Comparison of ENCODE assay signal across 8 mouse cellular contexts in genomic region chr8:71464513-71465500, GRCm38 (mm10). TPM values are rescaled to one million over a fixed set of nuclear protein-coding genes. Genes with fewer than 3 reads are reported as not detected.
DNase-seq lines count a peak whose midpoint lies in the region; ATAC-seq and TF ChIP-seq lines count a peak whose summit lies in the region.

TSS of gene Mrpl34 (plus strand) at chr8:71464959.

- peak; percentile 95 for TF ChIP-seq CTCF in cortical plate, adult 2 months (IDR thresholded peaks at IDR 0.05; ENCODE audit: extremely low read depth, insufficient read depth, low read length)

- H3K27ac ChIP-seq in cortical plate, adult 2 months (ENCODE audit: insufficient read depth, low read length), result peak within 1 kb of the TSS; percentile 43

- ATAC-seq in activated CD4-positive, CD25-positive, alpha-beta regulatory T cell, adult 4 months, result peak; percentile 50

- H3K9me3 ChIP-seq in megakaryocyte, embryonic 14.5 days, result no peaks in the 10 kb centered on the region

- DNase-seq in gastrocnemius, adult 8-10 months (ENCODE audit: low spot score in 2 of 2), result peak; percentile 99
- DNase-seq in hindlimb bud, embryonic 11.5 days (ENCODE audit: extremely low spot score, low read depth, low spot score), result peak; percentile 100
- DNase-seq in left cerebral cortex, adult 8-10 months (ENCODE audit: low spot score in 2 of 2), result peak; percentile 94 to 99
- DNase-seq in right cerebral cortex, postnatal 10 days (ENCODE audit: low spot score in 2 of 2), result peak; percentile 99
- peak; percentile 91 for DNase-seq in urinary bladder, postnatal 25 days (ENCODE audit: low spot score)

- TF ChIP-seq POLR2A in cortical plate, adult 2 months (IDR thresholded peaks at IDR 0.05; ENCODE audit: extremely low read depth, insufficient read depth, low read length), result peak; percentile 72

- H3K27me3 ChIP-seq in megakaryocyte, embryonic 14.5 days (replicated peaks), result no peaks in the 10 kb centered on the region

- H3K4me1 ChIP-seq in cortical plate, adult 2 months (ENCODE audit: control insufficient read depth, insufficient read depth, low read length), result peaks cover 7% of the 10 kb centered on the region
- H3K4me1 ChIP-seq in megakaryocyte, embryonic 14.5 days, result peaks cover 51% of the 10 kb centered on the region

- H3K4me3 ChIP-seq in cortical plate, adult 2 months (ENCODE audit: insufficient read depth, low read length), result peak within 1 kb of the TSS; percentile 62
- H3K4me3 ChIP-seq in megakaryocyte, embryonic 14.5 days (replicated peaks), result peak within 1 kb of the TSS; percentile 96

- H3K36me3 ChIP-seq in megakaryocyte, embryonic 14.5 days (replicated peaks; ENCODE audit: low read length), result peaks cover 35% of the 10 kb centered on the region

RNA-seq across cellular contexts. Expression of gene Mrpl34, which starts in this region (rescaled TPM):
- polyA plus RNA-seq in activated CD4-positive, CD25-positive, alpha-beta regulatory T cell, adult 4 months (2017; shearing (Covaris generic)), result 100 to 1,000 TPM in 1 of 2 experiments, 10 to 100 TPM in 1; 70.3 to 101 TPM
- 47.8 and 50.0 TPM in 2 replicates for polyA plus RNA-seq in cortical plate, adult 2 months (2012; rRNA removed)
- total RNA-seq in gastrocnemius, adult 8-10 months (2022), result 10 to 100 TPM; 63.4 to 72.1 (median 68.8) TPM
- 10 to 100 TPM; 50.0 to 56.8 (median 53.3) TPM for total RNA-seq in left cerebral cortex, adult 8-10 months (2022)
- 206 and 242 TPM in 2 replicates for polyA plus RNA-seq in megakaryocyte, embryonic 14.5 days (2012; ENCODE audit: insufficient read depth, low replicate concordance)

Comparison
In these comparisons a context has a peak if more than half of its experiments do, and no peak if none do; other contexts are left out.
1. Peak in every context shown above with its lines: DNase-seq, ATAC-seq, H3K4me3 ChIP-seq and H3K27ac ChIP-seq.